Mouse (Mus musculus): ENCODE results near the gene Krr1. TPM values are rescaled to one million over a fixed set of nuclear protein-coding genes. Genes with fewer than 3 reads are reported as not detected.

Krr1 gene
- polyA plus RNA-seq, 1 experiment: 10.2 TPM

DNA sequence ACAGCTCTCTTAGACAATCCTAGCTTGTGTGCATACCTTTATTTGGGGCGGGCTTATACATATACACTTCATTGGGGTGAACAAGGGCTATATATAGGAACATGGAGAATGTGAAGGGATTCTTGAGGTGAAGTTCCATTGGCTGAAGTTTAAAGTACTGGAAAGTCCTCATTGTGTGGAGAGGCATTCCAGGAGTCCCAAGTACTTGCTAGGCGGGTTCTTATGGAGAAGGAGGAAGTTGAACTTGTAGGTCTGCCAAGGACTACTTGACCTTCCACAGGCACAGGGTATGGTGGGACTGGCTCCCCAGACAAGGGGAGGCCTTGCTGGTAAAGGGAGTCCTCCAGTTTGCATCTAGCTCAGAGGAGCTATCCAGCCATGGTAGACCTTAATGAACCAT lies 13.1 kb upstream of the Krr1 start:
- no peaks in the 10 kb centered on the region for H3K27me3 ChIP-seq (ENCODE audit: control insufficient read depth, insufficient read depth, insufficient read length)

DNA sequence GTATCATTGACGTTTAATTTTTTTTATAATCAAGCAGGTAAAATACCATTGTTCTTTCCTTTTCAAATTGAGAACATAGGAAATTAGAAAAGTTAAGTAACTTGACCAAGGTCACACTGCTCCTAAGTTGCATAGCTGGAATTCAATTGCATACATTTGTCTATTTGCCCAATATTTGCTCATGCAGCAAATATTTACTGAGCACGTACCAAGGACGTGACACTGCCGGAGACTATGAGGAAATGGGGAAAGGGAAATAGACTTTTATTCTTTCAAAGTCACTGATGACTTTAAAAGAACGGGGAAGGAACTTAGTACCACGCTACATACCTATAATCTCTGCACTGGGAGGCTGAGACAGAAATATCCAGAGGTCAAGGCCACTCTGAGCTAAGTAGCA lies 12.0 kb upstream of the Krr1 start:
- H3K79me2 ChIP-seq (ENCODE audit: control insufficient read depth, insufficient read depth): no peaks in the 10 kb centered on the region
- no peak overlapping the region for H3ac ChIP-seq (ENCODE audit: control insufficient read depth, insufficient read length, low read depth)
- no peak for TF ChIP-seq MYOG (IDR thresholded peaks at IDR 0.05; ENCODE audit: control insufficient read depth, extremely low read depth, insufficient read length)
- no peak for TF ChIP-seq CEBPB (IDR thresholded peaks at IDR 0.05; ENCODE audit: low read depth)
- no peak for TF ChIP-seq FOSL1 (IDR thresholded peaks at IDR 0.05; ENCODE audit: insufficient read depth, low read length, poor library complexity, severe bottlenecking)
- TF ChIP-seq CTCF (IDR thresholded peaks at IDR 0.05; ENCODE audit: control insufficient read depth, insufficient read depth, insufficient read length): no peak
- no peak for TF ChIP-seq USF1 (IDR thresholded peaks at IDR 0.05; ENCODE audit: low read depth)
- no peak for TF ChIP-seq MYOD1 (IDR thresholded peaks at IDR 0.05; ENCODE audit: control insufficient read depth, insufficient read length, low read depth)
- no peak for TF ChIP-seq MAX (IDR thresholded peaks at IDR 0.05)
- H3K79me3 ChIP-seq (ENCODE audit: low read depth): no peaks in the 10 kb centered on the region
- no peaks in the 10 kb centered on the region for H3K27me3 ChIP-seq (ENCODE audit: control insufficient read depth, insufficient read depth, insufficient read length)
- no peaks in the 10 kb centered on the region for H3K36me3 ChIP-seq (ENCODE audit: control insufficient read depth, insufficient read depth)
- no peak overlapping the region for H3K4me3 ChIP-seq (ENCODE audit: insufficient read depth, poor library complexity, severe bottlenecking)

More for the DNA sequence above, 13.1 kb upstream of the Krr1 start:
- no peak overlapping the region for H3K4me3 ChIP-seq (ENCODE audit: insufficient read depth, poor library complexity, severe bottlenecking)
- no peaks in the 10 kb centered on the region for H3K36me3 ChIP-seq (ENCODE audit: control insufficient read depth, insufficient read depth)
- H3ac ChIP-seq (ENCODE audit: control insufficient read depth, insufficient read length, low read depth): no peak overlapping the region
- no peaks in the 10 kb centered on the region for H3K79me3 ChIP-seq (ENCODE audit: low read depth)
- no peaks in the 10 kb centered on the region for H3K79me2 ChIP-seq (ENCODE audit: control insufficient read depth, insufficient read depth)
- TF ChIP-seq MAX (IDR thresholded peaks at IDR 0.05) (no peak), MYOG (IDR thresholded peaks at IDR 0.05; ENCODE audit: control insufficient read depth, extremely low read depth, insufficient read length) (no peak), USF1 (IDR thresholded peaks at IDR 0.05; ENCODE audit: low read depth) (no peak), FOSL1 (IDR thresholded peaks at IDR 0.05; ENCODE audit: insufficient read depth, low read length, poor library complexity, severe bottlenecking) (no peak), CTCF (IDR thresholded peaks at IDR 0.05; ENCODE audit: control insufficient read depth, insufficient read depth, insufficient read length) (no peak), CEBPB (IDR thresholded peaks at IDR 0.05; ENCODE audit: low read depth) (no peak), MYOD1 (IDR thresholded peaks at IDR 0.05; ENCODE audit: control insufficient read depth, insufficient read length, low read depth) (no peak)

DNA sequence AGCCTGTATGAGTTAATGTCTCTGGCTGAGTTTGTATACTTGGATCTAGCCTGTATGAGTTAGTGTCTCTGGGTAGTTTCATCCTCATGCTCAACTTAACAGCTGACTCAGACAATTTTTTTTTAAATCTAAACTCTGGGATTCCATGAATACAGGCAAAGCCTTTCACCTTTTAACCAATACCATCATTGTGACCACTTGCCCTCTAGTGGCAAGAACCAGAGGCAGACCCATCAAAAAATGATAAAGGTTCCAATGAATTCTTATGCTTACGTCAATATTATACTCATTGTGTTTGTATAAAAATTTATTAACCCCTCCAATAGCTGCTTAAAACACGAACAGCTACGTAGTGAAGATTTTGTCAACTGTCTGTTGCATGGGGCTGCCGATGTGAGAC lies 6.1 kb upstream of the Krr1 start:
- no peak overlapping the region for H3ac ChIP-seq (ENCODE audit: control insufficient read depth, insufficient read length, low read depth)
- no peaks in the 10 kb centered on the region for H3K79me2 ChIP-seq (ENCODE audit: control insufficient read depth, insufficient read depth)
- no peaks in the 10 kb centered on the region for H3K27me3 ChIP-seq (ENCODE audit: control insufficient read depth, insufficient read depth, insufficient read length)
- H3K4me3 ChIP-seq (ENCODE audit: insufficient read depth, poor library complexity, severe bottlenecking): no peak overlapping the region
- TF ChIP-seq CTCF (IDR thresholded peaks at IDR 0.05; ENCODE audit: control insufficient read depth, insufficient read depth, insufficient read length) (no peak), USF1 (IDR thresholded peaks at IDR 0.05; ENCODE audit: low read depth) (no peak), MYOD1 (IDR thresholded peaks at IDR 0.05; ENCODE audit: control insufficient read depth, insufficient read length, low read depth) (no peak), MYOG (IDR thresholded peaks at IDR 0.05; ENCODE audit: control insufficient read depth, extremely low read depth, insufficient read length) (no peak), MAX (IDR thresholded peaks at IDR 0.05) (no peak), CEBPB (IDR thresholded peaks at IDR 0.05; ENCODE audit: low read depth) (no peak), FOSL1 (IDR thresholded peaks at IDR 0.05; ENCODE audit: insufficient read depth, low read length, poor library complexity, severe bottlenecking) (no peak)
- no peaks in the 10 kb centered on the region for H3K36me3 ChIP-seq (ENCODE audit: control insufficient read depth, insufficient read depth)
- H3K79me3 ChIP-seq (ENCODE audit: low read depth): no peaks in the 10 kb centered on the region

DNA sequence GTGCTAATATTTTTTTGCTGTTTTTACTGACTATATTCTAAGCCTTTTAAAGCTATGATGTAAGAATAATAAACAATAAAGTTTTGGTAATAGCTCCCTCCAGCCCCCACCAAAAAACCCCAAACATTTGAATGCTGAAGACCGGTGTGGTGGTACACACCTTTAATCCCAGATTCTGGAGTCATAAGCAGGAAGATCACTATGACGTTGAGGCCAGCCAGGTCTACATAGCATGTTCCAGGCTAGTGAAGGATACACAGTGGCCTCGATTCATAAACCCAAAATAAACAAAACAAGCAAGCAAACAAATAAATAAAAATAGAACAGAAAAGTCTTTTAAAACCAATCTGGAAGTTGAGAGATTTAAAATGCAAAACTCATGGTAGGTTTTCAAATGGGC lies 535 bp upstream of the Krr1 start:
- no peaks in the 10 kb centered on the region for H3K27me3 ChIP-seq (ENCODE audit: control insufficient read depth, insufficient read depth, insufficient read length)
- H3K4me3 ChIP-seq (ENCODE audit: insufficient read depth, poor library complexity, severe bottlenecking): no peak overlapping the region
- H3K36me3 ChIP-seq (ENCODE audit: control insufficient read depth, insufficient read depth): peaks cover 14% of the 10 kb centered on the region
- peaks cover 40% of the 10 kb centered on the region for H3K79me3 ChIP-seq (ENCODE audit: low read depth)
- no peak for TF ChIP-seq USF1 (IDR thresholded peaks at IDR 0.05; ENCODE audit: low read depth)
- TF ChIP-seq CEBPB (IDR thresholded peaks at IDR 0.05; ENCODE audit: low read depth): no peak
- TF ChIP-seq CTCF (IDR thresholded peaks at IDR 0.05; ENCODE audit: control insufficient read depth, insufficient read depth, insufficient read length): no peak
- no peak for TF ChIP-seq FOSL1 (IDR thresholded peaks at IDR 0.05; ENCODE audit: insufficient read depth, low read length, poor library complexity, severe bottlenecking)
- no peak for TF ChIP-seq MYOD1 (IDR thresholded peaks at IDR 0.05; ENCODE audit: control insufficient read depth, insufficient read length, low read depth)
- no peak for TF ChIP-seq MAX (IDR thresholded peaks at IDR 0.05)
- no peak for TF ChIP-seq MYOG (IDR thresholded peaks at IDR 0.05; ENCODE audit: control insufficient read depth, extremely low read depth, insufficient read length)
- H3K79me2 ChIP-seq (ENCODE audit: control insufficient read depth, insufficient read depth): peaks cover 45% of the 10 kb centered on the region
- H3ac ChIP-seq (ENCODE audit: control insufficient read depth, insufficient read length, low read depth): no peak overlapping the region

DNA sequence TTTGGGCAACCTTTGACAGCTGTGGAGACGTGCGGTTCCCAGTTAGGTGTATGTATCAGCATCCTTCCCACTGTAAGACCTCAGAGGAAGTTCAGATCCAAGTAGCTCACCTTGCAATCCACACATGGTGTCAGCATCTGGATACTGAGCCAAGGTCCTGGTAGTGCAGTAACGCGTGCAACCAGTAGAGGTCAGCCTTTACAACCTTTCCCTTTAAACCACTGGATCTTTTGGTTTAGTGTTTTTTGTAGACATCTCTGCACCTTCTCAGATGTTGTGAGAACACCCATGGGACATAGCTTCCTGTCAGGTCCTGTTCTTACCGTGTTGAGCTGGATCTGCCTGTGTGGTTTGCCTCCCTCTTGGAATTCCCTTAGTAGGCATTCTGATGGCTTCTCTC lies 5.1 kb downstream of the Krr1 start:
- Histone ChIP-seq H3K79me2 (ENCODE audit: control insufficient read depth, insufficient read depth) (peaks cover 90% of the 10 kb centered on the region), H3K27me3 (ENCODE audit: control insufficient read depth, insufficient read depth, insufficient read length) (no peaks in the 10 kb centered on the region), H3K79me3 (ENCODE audit: low read depth) (peaks cover 73% of the 10 kb centered on the region), H3ac (ENCODE audit: control insufficient read depth, insufficient read length, low read depth) (no peak overlapping the region), H3K4me3 (ENCODE audit: insufficient read depth, poor library complexity, severe bottlenecking) (no peak overlapping the region), H3K36me3 (ENCODE audit: control insufficient read depth, insufficient read depth) (peaks cover 71% of the 10 kb centered on the region)
- TF ChIP-seq MAX (IDR thresholded peaks at IDR 0.05): no peak
- no peak for TF ChIP-seq FOSL1 (IDR thresholded peaks at IDR 0.05; ENCODE audit: insufficient read depth, low read length, poor library complexity, severe bottlenecking)
- no peak for TF ChIP-seq MYOD1 (IDR thresholded peaks at IDR 0.05; ENCODE audit: control insufficient read depth, insufficient read length, low read depth)
- peak; percentile 71 for TF ChIP-seq CTCF (IDR thresholded peaks at IDR 0.05; ENCODE audit: control insufficient read depth, insufficient read depth, insufficient read length)
- TF ChIP-seq USF1 (IDR thresholded peaks at IDR 0.05; ENCODE audit: low read depth): no peak
- TF ChIP-seq MYOG (IDR thresholded peaks at IDR 0.05; ENCODE audit: control insufficient read depth, extremely low read depth, insufficient read length): no peak
- TF ChIP-seq CEBPB (IDR thresholded peaks at IDR 0.05; ENCODE audit: low read depth): no peak

DNA sequence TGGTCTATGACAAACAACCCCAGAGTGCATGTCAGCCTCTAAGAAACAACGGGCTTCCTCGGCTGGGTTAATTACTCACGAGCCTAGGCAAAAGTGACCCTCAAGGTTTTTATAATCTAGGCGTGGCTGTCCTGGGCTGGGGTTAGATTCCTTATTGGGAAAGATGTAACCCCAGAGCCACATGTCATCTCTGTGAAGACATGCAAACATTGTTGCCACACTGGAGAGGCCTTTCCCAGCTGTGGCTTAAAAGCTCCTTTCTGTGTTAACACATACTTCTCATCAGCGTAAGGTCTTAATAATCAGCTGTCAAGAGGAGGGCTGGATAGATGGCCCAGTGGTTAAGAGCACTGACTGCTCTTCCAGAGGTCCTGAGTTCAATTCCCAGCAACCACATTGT lies 10.6 kb downstream of the Krr1 start:
- Histone ChIP-seq H3K79me3 (ENCODE audit: low read depth) (peaks cover 27% of the 10 kb centered on the region), H3ac (ENCODE audit: control insufficient read depth, insufficient read length, low read depth) (no peak overlapping the region), H3K79me2 (ENCODE audit: control insufficient read depth, insufficient read depth) (peaks cover 35% of the 10 kb centered on the region), H3K27me3 (ENCODE audit: control insufficient read depth, insufficient read depth, insufficient read length) (no peaks in the 10 kb centered on the region), H3K4me3 (ENCODE audit: insufficient read depth, poor library complexity, severe bottlenecking) (no peak overlapping the region), H3K36me3 (ENCODE audit: control insufficient read depth, insufficient read depth) (peaks cover 95% of the 10 kb centered on the region)
- TF ChIP-seq MYOD1 (IDR thresholded peaks at IDR 0.05; ENCODE audit: control insufficient read depth, insufficient read length, low read depth) (no peak), FOSL1 (IDR thresholded peaks at IDR 0.05; ENCODE audit: insufficient read depth, low read length, poor library complexity, severe bottlenecking) (no peak), CTCF (IDR thresholded peaks at IDR 0.05; ENCODE audit: control insufficient read depth, insufficient read depth, insufficient read length) (no peak), USF1 (IDR thresholded peaks at IDR 0.05; ENCODE audit: low read depth) (no peak), MAX (IDR thresholded peaks at IDR 0.05) (no peak), CEBPB (IDR thresholded peaks at IDR 0.05; ENCODE audit: low read depth) (no peak), MYOG (IDR thresholded peaks at IDR 0.05; ENCODE audit: control insufficient read depth, extremely low read depth, insufficient read length) (no peak)

Measured in C2C12 (cell line).